Mouse (Mus musculus) hindbrain, embryonic 14.5 days (tissue): ENCODE results near the gene Cacna2d3. TPM values are rescaled to one million over a fixed set of nuclear protein-coding genes. Genes with fewer than 3 reads are reported as not detected.

Source experiments
- ATAC-seq: fragments of 200-750 bp; cut with Nextera tagmentation; 2 replicates; pipeline ENCODE4 v1.8.0; 2017; ENCODE audit warnings: moderate number of reproducible peaks, mild to moderate bottlenecking, moderate TSS enrichment, moderate library complexity; ENCODE audit not compliant: low FRiP score
- DNase-seq: peaks from one replicate; pipeline ENCODE4 v3.0.0-alpha.2; 2015; ENCODE audit warnings: low spot score
- H3K27ac ChIP-seq: fragments of 300-500 bp; sonication (generic); 2 replicates; pipeline ENCODE4 v1.5.1; 2014; ENCODE audit warnings: mild to moderate bottlenecking, moderate library complexity
- H3K27me3 ChIP-seq: fragments of 300-500 bp; sonication (generic); 2 replicates; pipeline ENCODE4 v1.6.1; 2014; ENCODE audit warnings: mild to moderate bottlenecking, low read length, mixed read lengths; ENCODE audit not compliant: control insufficient read depth, insufficient read depth
- H3K36me3 ChIP-seq: fragments of 300-500 bp; sonication (generic); replicated peaks from 2 replicates; pipeline ENCODE4 v1.6.1; 2014; ENCODE audit not compliant: control insufficient read depth, insufficient read depth
- H3K4me1 ChIP-seq: fragments of 300-500 bp; sonication (generic); replicated peaks from 2 replicates; pipeline ENCODE4 v1.6.1; 2014; ENCODE audit warnings: antibody characterized with exemption, low read length, mixed read lengths; ENCODE audit not compliant: control insufficient read depth, insufficient read depth
- H3K4me2 ChIP-seq: fragments of 300-500 bp; sonication (generic); replicated peaks from 2 replicates; pipeline ENCODE4 v1.6.1; 2014; ENCODE audit warnings: mild to moderate bottlenecking, moderate library complexity
- H3K4me3 ChIP-seq: fragments of 300-500 bp; sonication (generic); replicated peaks from 2 replicates; pipeline ENCODE4 v1.5.1; 2014; ENCODE audit warnings: mild to moderate bottlenecking, low read length
- H3K9ac ChIP-seq: fragments of 300-500 bp; sonication (generic); 2 replicates; pipeline ENCODE4 v1.6.1; 2014
- H3K9me3 ChIP-seq: fragments of 300-500 bp; sonication (generic); 2 replicates; pipeline ENCODE4 v1.6.1; 2016; ENCODE audit warnings: low read length; ENCODE audit not compliant: control insufficient read depth
- WGBS: fragments of 180-500 bp; shearing (Covaris S2); extraction: QIAGEN DNeasy Blood & Tissue Kit; methylation state at CpG from one replicate; pipeline ENCODE4 v1.1.7; 2014; 5-methylcytosine and 5-hydroxymethylcytosine counted together
- polyA plus RNA-seq: library from polyadenylated mRNA; unstranded; fragments of >200 nt; fragmentation: Nextera tagmentation; extraction: Ambion mirVana; gene quantifications from 2 replicates; pipeline ENCODE4 v1.2.1, GENCODE M21; 2014

Cacna2d3 gene
- polyA plus RNA-seq, 1 experiment from 2014 or later, result 61.6 TPM

- no peak overlapping the region for H3K9ac ChIP-seq
- no peak overlapping the region for H3K27ac ChIP-seq
- no peaks in the 10 kb centered on the region for H3K9me3 ChIP-seq
- H3K4me1 ChIP-seq, result no peaks in the 10 kb centered on the region
- no peaks in the 10 kb centered on the region for H3K27me3 ChIP-seq
- DNase-seq (peak; percentile 33), ATAC-seq (peak; percentile 48; the same call in 1 of the 2 replicates)
- H3K36me3 ChIP-seq, result no peaks in the 10 kb centered on the region
- no peak overlapping the region for H3K4me2 ChIP-seq
- H3K4me3 ChIP-seq, result no peak overlapping the region
- WGBS, result 34% methylated on average over 6 of the region's 6 CpGs
Observed at GRCm38 (mm10) chr14:28870983-28871382, 850.7 kb downstream of the Cacna2d3 start.

- no peaks in the 10 kb centered on the region for H3K36me3 ChIP-seq
- no peaks in the 10 kb centered on the region for H3K9me3 ChIP-seq
- 65% methylated on average over 5 of the region's 5 CpGs for WGBS
- no peak overlapping the region for H3K27ac ChIP-seq
- DNase-seq (no peak), ATAC-seq (no peak)
- H3K4me3 ChIP-seq, result no peak overlapping the region
- no peaks in the 10 kb centered on the region for H3K27me3 ChIP-seq
- H3K4me1 ChIP-seq, result 0 out of 2 replicates have a peak, but pooled peaks cover 3% of the 10 kb centered on the region
- H3K9ac ChIP-seq, result no peak overlapping the region
- H3K4me2 ChIP-seq, result no peak overlapping the region
Observed at GRCm38 (mm10) chr14:28870382-28870781, 851.3 kb downstream of the Cacna2d3 start.

- Histone ChIP-seq H3K4me2 (no peak overlapping the region), H3K9me3 (no peaks in the 10 kb centered on the region), H3K27me3 (no peaks in the 10 kb centered on the region), H3K36me3 (no peaks in the 10 kb centered on the region), H3K27ac (no peak overlapping the region), H3K9ac (no peak overlapping the region), H3K4me1 (0 out of 2 replicates have a peak, but pooled peaks cover 3% of the 10 kb centered on the region), H3K4me3 (no peak overlapping the region)
- peak; percentile 43 for DNase-seq
- WGBS, result 29% methylated on average over 4 of the region's 4 CpGs
- peak; percentile 64 for ATAC-seq
Observed at GRCm38 (mm10) chr14:28864925-28865324, 856.7 kb downstream of the Cacna2d3 start.

- 58% methylated on average over 2 of the region's 2 CpGs for WGBS
- Histone ChIP-seq H3K27ac (no peak overlapping the region), H3K36me3 (no peaks in the 10 kb centered on the region), H3K4me2 (no peak overlapping the region), H3K27me3 (no peaks in the 10 kb centered on the region), H3K9ac (no peak overlapping the region), H3K4me3 (no peak overlapping the region), H3K9me3 (no peaks in the 10 kb centered on the region), H3K4me1 (0 out of 2 replicates have a peak, but pooled peaks cover 3% of the 10 kb centered on the region)
- no peak for ATAC-seq
- DNase-seq, result no peak
Observed at GRCm38 (mm10) chr14:28861142-28861541, 860.5 kb downstream of the Cacna2d3 start.

Other genes with a start within 250 kb of the Cacna2d3 start
- 320 and 331 TPM in 2 replicates for gene Selenok, start 246.4 kb upstream of the Cacna2d3 start, polyA plus RNA-seq